Mouse (Mus musculus) kidney, embryonic 15.5 days (tissue): ENCODE results near the gene Ppp1r21. TPM values are rescaled to one million over a fixed set of nuclear protein-coding genes. Genes with fewer than 3 reads are reported as not detected.
A peak's percentile ranks its signal among the peaks of the same experiment; 100 is the strongest.

Source experiments
- ATAC-seq: fragments of 200-750 bp; cut with Nextera tagmentation; replicated peaks from 2 replicates; pipeline ENCODE4 v1.8.0; 2017; ENCODE audit warnings: moderate TSS enrichment; ENCODE audit not compliant: low FRiP score
- H3K27ac ChIP-seq: fragments of 300-500 bp; sonication (generic); 2 replicates; pipeline ENCODE4 v1.5.1; 2015; ENCODE audit warnings: mild to moderate bottlenecking, inconsistent platforms
- H3K27me3 ChIP-seq: fragments of 300-500 bp; sonication (generic); 2 replicates; pipeline ENCODE4 v1.6.1; 2015; ENCODE audit warnings: inconsistent platforms
- H3K36me3 ChIP-seq: fragments of 300-500 bp; sonication (generic); 2 replicates; pipeline ENCODE4 v1.6.1; 2015; ENCODE audit warnings: inconsistent platforms
- H3K4me1 ChIP-seq: fragments of 300-500 bp; sonication (generic); 2 replicates; pipeline ENCODE4 v1.6.1; 2015; ENCODE audit warnings: inconsistent platforms
- H3K4me2 ChIP-seq: fragments of 300-500 bp; sonication (generic); 2 replicates; pipeline ENCODE4 v1.6.1; 2015; ENCODE audit warnings: moderate library complexity, mild to moderate bottlenecking, inconsistent platforms
- H3K4me3 ChIP-seq: fragments of 300-500 bp; sonication (generic); replicated peaks from 2 replicates; pipeline ENCODE4 v1.5.1; 2015; ENCODE audit warnings: mild to moderate bottlenecking, inconsistent platforms
- H3K9ac ChIP-seq: fragments of 300-500 bp; sonication (generic); 2 replicates; pipeline ENCODE4 v1.6.1; 2015; ENCODE audit warnings: mild to moderate bottlenecking, inconsistent platforms
- H3K9me3 ChIP-seq: fragments of 300-500 bp; sonication (generic); replicated peaks from 2 replicates; pipeline ENCODE4 v1.6.1; 2016; ENCODE audit warnings: inconsistent platforms
- WGBS: fragments of 180-500 bp; shearing (Covaris S2); methylation state at CpG from one replicate; pipeline ENCODE4 v1.1.7; 2015; ENCODE audit warnings: mixed read lengths; 5-methylcytosine and 5-hydroxymethylcytosine counted together
- polyA plus RNA-seq: library from polyadenylated mRNA; unstranded; fragments of >200 nt; fragmentation: Nextera tagmentation; extraction: Ambion mirVana; gene quantifications from 2 replicates; pipeline ENCODE4 v1.2.1, GENCODE M21; 2015

The Ppp1r21 gene
- polyA plus RNA-seq, 1 experiment from 2014 or later, result 26.8 TPM

DNA sequence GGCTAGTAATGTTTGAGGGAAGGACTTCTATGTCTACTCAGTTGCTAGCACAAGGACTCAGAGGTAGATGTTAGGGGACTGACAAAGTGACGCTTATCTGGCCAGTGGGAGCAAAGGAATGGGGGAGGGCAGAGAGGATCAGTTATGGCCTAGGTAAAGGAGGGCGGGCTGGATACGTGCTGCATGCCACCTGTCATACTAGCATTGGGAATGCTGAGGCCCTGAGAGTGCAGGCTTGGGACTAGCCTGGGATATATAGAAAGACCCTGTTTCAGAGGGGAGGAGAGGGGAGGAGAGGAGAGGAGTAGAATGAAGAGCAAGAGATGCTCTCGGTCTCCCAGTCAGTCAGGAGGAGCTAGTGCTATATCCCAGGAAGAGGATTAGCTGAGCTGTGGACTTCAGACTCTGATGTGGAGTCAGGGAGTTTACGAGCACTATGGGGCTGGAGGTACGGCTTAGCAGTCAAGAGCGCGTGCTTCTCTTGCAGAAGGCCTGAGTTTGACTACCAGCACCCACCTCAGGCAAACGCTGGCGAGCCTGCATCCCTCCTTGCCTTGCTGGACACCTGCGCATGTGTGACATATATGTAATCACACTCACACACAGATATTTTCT is 23.7 kb downstream of the Ppp1r21 start:
- H3K4me3 ChIP-seq, result no peak overlapping the region
- no peaks in the 10 kb centered on the region for H3K27me3 ChIP-seq
- WGBS, result 89% methylated on average over 11 of the region's 11 CpGs
- H3K4me2 ChIP-seq, result no peak overlapping the region
- peak overlapping the region; percentile 27; the same call in 1 of the 2 replicates for H3K27ac ChIP-seq
- H3K4me1 ChIP-seq, result peaks cover 11% of the 10 kb centered on the region
- no peaks in the 10 kb centered on the region for H3K9me3 ChIP-seq
- H3K36me3 ChIP-seq, result peaks cover 43% of the 10 kb centered on the region
- ATAC-seq, result no peak
- no peak overlapping the region for H3K9ac ChIP-seq

DNA sequence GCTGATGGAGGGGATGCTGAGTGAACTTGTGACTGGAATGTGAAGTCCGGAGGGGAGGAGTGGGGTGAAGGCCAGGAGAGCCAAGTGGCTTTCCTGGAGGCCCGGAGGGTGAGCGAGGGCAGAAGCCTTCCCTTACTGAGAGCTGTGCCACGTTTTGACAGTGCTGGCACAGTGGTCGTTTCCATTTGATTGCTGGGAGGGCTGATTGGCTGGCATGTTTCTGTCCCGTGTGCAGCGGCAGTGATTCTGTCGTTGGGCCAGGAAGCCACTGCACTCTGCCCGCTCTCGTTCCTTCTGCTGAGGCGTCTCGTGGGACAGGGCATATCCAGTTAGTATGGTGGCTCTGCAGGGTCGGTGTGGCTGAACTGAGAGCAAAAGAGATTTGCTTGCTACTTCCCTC is 26.3 kb downstream of the Ppp1r21 start:
- no peaks in the 10 kb centered on the region for H3K27me3 ChIP-seq
- no peak overlapping the region for H3K4me2 ChIP-seq
- peaks cover 35% of the 10 kb centered on the region for H3K36me3 ChIP-seq
- 84% methylated on average over 13 of the region's 13 CpGs for WGBS
- ATAC-seq, result no peak
- no peak overlapping the region for H3K4me3 ChIP-seq
- no peak overlapping the region for H3K27ac ChIP-seq
- H3K9me3 ChIP-seq, result no peaks in the 10 kb centered on the region
- H3K9ac ChIP-seq, result no peak overlapping the region
- peaks cover 11% of the 10 kb centered on the region for H3K4me1 ChIP-seq

GRCm38 (mm10) chr17:88556688-88557087 is 26.8 kb downstream of the Ppp1r21 start:
- WGBS, result 86% methylated on average over 4 of the region's 4 CpGs
- Histone ChIP-seq H3K9ac (no peak overlapping the region), H3K4me2 (no peak overlapping the region), H3K9me3 (no peaks in the 10 kb centered on the region), H3K27ac (no peak overlapping the region), H3K4me1 (peaks cover 11% of the 10 kb centered on the region), H3K27me3 (no peaks in the 10 kb centered on the region), H3K4me3 (no peak overlapping the region), H3K36me3 (peaks cover 39% of the 10 kb centered on the region)
- no peak for ATAC-seq

GRCm38 (mm10) chr17:88558168-88558842 is 28.4 kb downstream of the Ppp1r21 start:
- H3K27ac ChIP-seq, result no peak overlapping the region

DNA sequence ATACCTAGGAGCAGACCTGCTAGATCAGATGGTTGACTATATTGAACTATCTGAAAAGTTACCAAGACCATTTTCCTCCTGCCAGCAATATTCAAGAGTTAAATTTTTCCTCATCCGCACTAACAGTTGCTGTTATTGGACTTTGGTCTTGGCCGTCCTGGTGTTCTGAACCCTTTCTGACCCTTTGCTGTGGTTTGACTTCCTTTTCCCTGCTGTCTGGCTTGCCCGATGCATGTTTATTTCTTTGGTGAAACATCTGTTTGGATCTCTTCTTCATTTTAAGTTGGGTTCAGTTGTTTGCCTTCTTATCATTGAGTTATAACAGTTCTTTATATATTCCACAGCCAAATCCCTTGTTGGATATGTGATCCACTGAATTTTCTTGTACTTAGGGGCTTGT is 33.7 kb downstream of the Ppp1r21 start:
- ATAC-seq, result no peak
- WGBS, result 52% methylated on average over 3 of the region's 3 CpGs
- H3K9me3 ChIP-seq, result no peaks in the 10 kb centered on the region
- no peak overlapping the region for H3K4me2 ChIP-seq
- H3K36me3 ChIP-seq, result peaks cover 54% of the 10 kb centered on the region
- H3K4me1 ChIP-seq, result 0 out of 2 replicates have a peak, but pooled peaks cover 3% of the 10 kb centered on the region
- H3K4me3 ChIP-seq, result no peak overlapping the region
- H3K27me3 ChIP-seq, result no peaks in the 10 kb centered on the region
- H3K27ac ChIP-seq, result no peak overlapping the region
- no peak overlapping the region for H3K9ac ChIP-seq

More at GRCm38 (mm10) chr17:88558168-88558842, 28.4 kb downstream of the Ppp1r21 start:
- Histone ChIP-seq H3K4me3 (no peak overlapping the region), H3K9ac (no peak overlapping the region), H3K36me3 (peaks cover 47% of the 10 kb centered on the region), H3K27me3 (no peaks in the 10 kb centered on the region), H3K4me2 (no peak overlapping the region), H3K9me3 (no peaks in the 10 kb centered on the region), H3K4me1 (no peaks in the 10 kb centered on the region; the same call in 1 of the 2 replicates)
- WGBS, result 43% methylated on average over 13 of the region's 13 CpGs
- ATAC-seq, result peak; percentile 80; the same call in 1 of the 2 replicates

- ATAC-seq, result no peak
- H3K4me2 ChIP-seq, result no peak overlapping the region
- whole genome bisulfite sequencing, result 85% methylated on average over 10 of the region's 10 CpGs
- no peak overlapping the region for H3K4me3 ChIP-seq
- 0 out of 2 replicates have a peak, but pooled peaks cover 3% of the 10 kb centered on the region for H3K4me1 ChIP-seq
- H3K27ac ChIP-seq, result no peak overlapping the region
- no peaks in the 10 kb centered on the region for H3K27me3 ChIP-seq
- peaks cover 83% of the 10 kb centered on the region for H3K36me3 ChIP-seq
- H3K9me3 ChIP-seq, result no peaks in the 10 kb centered on the region
- H3K9ac ChIP-seq, result no peak overlapping the region
These were observed 40.1 kb downstream of the Ppp1r21 start for GRCm38 (mm10) chr17:88569807-88570540.

GRCm38 (mm10) chr17:88570784-88571183 is 40.9 kb downstream of the Ppp1r21 start:
- no peaks in the 10 kb centered on the region for H3K9me3 ChIP-seq
- H3K36me3 ChIP-seq, result peaks cover 84% of the 10 kb centered on the region
- H3K4me2 ChIP-seq, result no peak overlapping the region
- no peaks in the 10 kb centered on the region for H3K27me3 ChIP-seq
- ATAC-seq, result no peak
- H3K27ac ChIP-seq, result no peak overlapping the region
- H3K9ac ChIP-seq, result no peak overlapping the region
- no peaks in the 10 kb centered on the region for H3K4me1 ChIP-seq
- H3K4me3 ChIP-seq, result no peak overlapping the region
- WGBS, result 79% methylated on average over 11 of the region's 11 CpGs

GRCm38 (mm10) chr17:88574811-88575210 is 44.9 kb downstream of the Ppp1r21 start:
- H3K36me3 ChIP-seq, result peaks cover 82% of the 10 kb centered on the region
- no peak overlapping the region for H3K4me2 ChIP-seq
- no peaks in the 10 kb centered on the region for H3K9me3 ChIP-seq
- no peak overlapping the region for H3K9ac ChIP-seq
- WGBS, result 48% methylated on average over 5 of the region's 5 CpGs
- no peaks in the 10 kb centered on the region for H3K27me3 ChIP-seq
- H3K4me1 ChIP-seq, result no peaks in the 10 kb centered on the region
- no peak overlapping the region for H3K4me3 ChIP-seq
- H3K27ac ChIP-seq, result no peak overlapping the region
- no peak for ATAC-seq

- Histone ChIP-seq H3K27ac (no peak overlapping the region), H3K4me3 (no peak overlapping the region), H3K4me1 (no peaks in the 10 kb centered on the region), H3K27me3 (no peaks in the 10 kb centered on the region), H3K9ac (no peak overlapping the region), H3K36me3 (peaks cover 79% of the 10 kb centered on the region), H3K9me3 (no peaks in the 10 kb centered on the region), H3K4me2 (no peak overlapping the region)
- no peak for ATAC-seq
- 81% methylated on average over 20 of the region's 20 CpGs for WGBS
These were observed 48.8 kb downstream of the Ppp1r21 start for GRCm38 (mm10) chr17:88578522-88579242.

DNA sequence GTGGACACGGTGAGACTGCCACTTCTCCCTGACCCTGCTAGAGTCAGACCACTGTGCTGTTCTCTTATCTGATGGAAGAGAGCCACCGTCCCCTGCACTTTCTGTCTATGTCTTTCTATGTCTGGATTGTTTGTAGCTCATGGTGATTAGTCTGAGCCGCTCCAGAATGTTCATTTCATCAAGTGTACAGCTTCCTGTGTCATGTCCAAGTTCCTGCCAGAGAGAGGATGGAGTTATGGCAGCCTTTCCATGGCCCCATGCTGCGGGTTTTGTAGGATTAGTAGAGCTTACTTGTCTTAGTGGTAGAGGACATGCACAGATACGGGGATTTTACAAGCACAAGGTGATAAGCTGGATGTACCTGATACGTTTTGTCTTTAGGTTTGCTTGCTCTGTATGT is 50.6 kb downstream of the Ppp1r21 start:
- H3K9ac ChIP-seq, result no peak overlapping the region
- no peak for ATAC-seq
- H3K27me3 ChIP-seq, result no peaks in the 10 kb centered on the region
- peaks cover 87% of the 10 kb centered on the region for H3K36me3 ChIP-seq
- no peak overlapping the region for H3K4me2 ChIP-seq
- WGBS, result 68% methylated on average over 6 of the region's 6 CpGs
- no peaks in the 10 kb centered on the region for H3K9me3 ChIP-seq
- no peak overlapping the region for H3K4me3 ChIP-seq
- H3K27ac ChIP-seq, result no peak overlapping the region
- no peaks in the 10 kb centered on the region for H3K4me1 ChIP-seq

- Histone ChIP-seq H3K9ac (no peak overlapping the region), H3K4me1 (no peaks in the 10 kb centered on the region), H3K4me3 (no peak overlapping the region), H3K36me3 (peaks cover 87% of the 10 kb centered on the region), H3K9me3 (no peaks in the 10 kb centered on the region), H3K27ac (no peak overlapping the region), H3K4me2 (no peak overlapping the region), H3K27me3 (no peaks in the 10 kb centered on the region)
- ATAC-seq, result no peak
- WGBS, result 68% methylated on average over 6 of the region's 6 CpGs
These were observed 51.6 kb downstream of the Ppp1r21 start for GRCm38 (mm10) chr17:88581511-88582021.
